Mouse (Mus musculus) gastrocnemius, adult 8-10 months (tissue): ENCODE results near the gene Tmem145. TPM values are rescaled to one million over a fixed set of nuclear protein-coding genes. Genes with fewer than 3 reads are reported as not detected.
"Not testable (repeated sequence)": the region's sequence is repeated elsewhere in the genome, so short reads cannot be mapped to it uniquely, and the experiment has no call there.

Source experiments
- DNase-seq, 2 experiments: peaks; one replicate each; pipeline ENCODE4 v3.0.0; 2022; ENCODE audit warnings: low spot score in 2 of 2
- total RNA-seq, 4 experiments: library from RNA; stranded (reverse); gene quantifications; 2 replicates each; pipeline ENCODE4 v1.2.4; 2022

Tmem145 gene
- not detected for total RNA-seq

GRCm38 (mm10) chr7:25305956-25306613 is at the start of gene Tmem145:
Gene Tmem145, plus strand, starts transcription at chr7:25306106.
- no peak for DNase-seq

- no peak for DNase-seq
Observed at GRCm38 (mm10) chr7:25261896-25262295, 44.0 kb upstream of the Tmem145 start.

GRCm38 (mm10) chr7:25263968-25264870 is 41.7 kb upstream of the Tmem145 start:
- no peak for DNase-seq

- not testable (repeated sequence) for DNase-seq
Observed at GRCm38 (mm10) chr7:25265743-25266142, 40.2 kb upstream of the Tmem145 start.

- DNase-seq = no peak
Observed at GRCm38 (mm10) chr7:25266180-25266962, 39.5 kb upstream of the Tmem145 start.

GRCm38 (mm10) chr7:25267301-25267750 is 38.6 kb upstream of the Tmem145 start, which contains the start of gene Cic:
Gene Cic, plus strand, starts transcription at chr7:25267704.
- DNase-seq = peak; percentile 98 to 99

GRCm38 (mm10) chr7:25267751-25268463 is 38.0 kb upstream of the Tmem145 start:
- peak; percentile 99 to 100 for DNase-seq

- DNase-seq = no peak
Observed at GRCm38 (mm10) chr7:25268588-25268987, 37.3 kb upstream of the Tmem145 start.

GRCm38 (mm10) chr7:25269029-25269428 is 36.9 kb upstream of the Tmem145 start:
- DNase-seq = no peak

GRCm38 (mm10) chr7:25269545-25270271 is 36.2 kb upstream of the Tmem145 start:
- DNase-seq = no peak

- DNase-seq = no peak
Observed at GRCm38 (mm10) chr7:25270652-25271633, 35.0 kb upstream of the Tmem145 start.

GRCm38 (mm10) chr7:25271651-25272444 is 34.1 kb upstream of the Tmem145 start:
- no peak for DNase-seq

- DNase-seq = no peak
Observed at GRCm38 (mm10) chr7:25272445-25273258, 33.3 kb upstream of the Tmem145 start.

- DNase-seq = no peak
Observed at GRCm38 (mm10) chr7:25273259-25274241, 32.4 kb upstream of the Tmem145 start.

GRCm38 (mm10) chr7:25274571-25274970 is 31.3 kb upstream of the Tmem145 start:
- no peak for DNase-seq

- no peak for DNase-seq
Observed at GRCm38 (mm10) chr7:25274996-25275395, 30.9 kb upstream of the Tmem145 start.
